Mouse (Mus musculus): ENCODE results near the gene Pla2g6. TPM values are rescaled to one million over a fixed set of nuclear protein-coding genes. Genes with fewer than 3 reads are reported as not detected.

Pla2g6 gene
- polyA plus RNA-seq, 1 experiment from 2014 or later, result 24.0 TPM

MicroRNAs within 50 kb of the gene (microRNA counts, 519-probe panel; counts per million panel counts)
- microRNA mmu-miR-1943, result not detected

Small RNA genes within 50 kb of the gene (microRNA-seq; reads per million reads assigned to microRNA genes)
- not detected for gene Mir1943

Other genes starting within 250 kb of the Pla2g6 start
- gene Micall1, start 219.5 kb downstream of the Pla2g6 start, polyA plus RNA-seq (2014; fragmentation: Nextera tagmentation; extraction: Ambion mirVana), result 12.6 and 13.1 TPM in 2 replicates
- gene Polr2f, start 187.4 kb downstream of the Pla2g6 start, polyA plus RNA-seq (2014; fragmentation: Nextera tagmentation; extraction: Ambion mirVana), result 276 and 304 TPM in 2 replicates
- 13.3 and 18.0 TPM in 2 replicates for gene 1700088E04Rik, start 187.1 kb downstream of the Pla2g6 start, polyA plus RNA-seq (2014; fragmentation: Nextera tagmentation; extraction: Ambion mirVana)
- 7.7 and 14.5 TPM in 2 replicates for gene Sox10, start 163.2 kb downstream of the Pla2g6 start, polyA plus RNA-seq (2014; fragmentation: Nextera tagmentation; extraction: Ambion mirVana)
- 47.3 and 58.8 TPM in 2 replicates for gene Pick1, start 99.2 kb downstream of the Pla2g6 start, polyA plus RNA-seq (2014; fragmentation: Nextera tagmentation; extraction: Ambion mirVana)
- gene Gm49486, start 99.0 kb downstream of the Pla2g6 start, polyA plus RNA-seq (2014; fragmentation: Nextera tagmentation; extraction: Ambion mirVana), result 1.3 and 1.5 TPM in 2 replicates
- 0.21 and 0.35 TPM in 2 replicates for gene Slc16a8, start 73.6 kb downstream of the Pla2g6 start, polyA plus RNA-seq (2014; fragmentation: Nextera tagmentation; extraction: Ambion mirVana)
- 1.7 and 2.3 TPM in 2 replicates for gene Baiap2l2, start 42.9 kb downstream of the Pla2g6 start, polyA plus RNA-seq (2014; fragmentation: Nextera tagmentation; extraction: Ambion mirVana)
- gene Maff, start 18.2 kb upstream of the Pla2g6 start, polyA plus RNA-seq (2014; fragmentation: Nextera tagmentation; extraction: Ambion mirVana), result 0.64 and 1.0 TPM in 2 replicates
- 31.2 and 37.8 TPM in 2 replicates for gene Tmem184b, start 75.2 kb upstream of the Pla2g6 start, polyA plus RNA-seq (2014; fragmentation: Nextera tagmentation; extraction: Ambion mirVana)
- gene Csnk1e, start 127.2 kb upstream of the Pla2g6 start, polyA plus RNA-seq (2014; fragmentation: Nextera tagmentation; extraction: Ambion mirVana), result 202 and 236 TPM in 2 replicates
- not detected in 2 replicates for gene Kcnj4, start 176.9 kb upstream of the Pla2g6 start, polyA plus RNA-seq (2014; fragmentation: Nextera tagmentation; extraction: Ambion mirVana)
- 3.9 and 11.6 TPM in 2 replicates for gene Kdelr3, start 188.0 kb upstream of the Pla2g6 start, polyA plus RNA-seq (2014; fragmentation: Nextera tagmentation; extraction: Ambion mirVana)
- 92.0 and 105 TPM in 2 replicates for gene Ddx17, start 218.4 kb upstream of the Pla2g6 start, polyA plus RNA-seq (2014; fragmentation: Nextera tagmentation; extraction: Ambion mirVana)

Data from neural tube, embryonic 14.5 days (tissue).